Mouse (Mus musculus): Measurements from ENCODE around the gene Umodl1. TPM values are rescaled to one million over a fixed set of nuclear protein-coding genes. Genes with fewer than 3 reads are reported as not detected.

Gene Umodl1
- polyA plus RNA-seq, 1 experiment from 2014 or later: not detected

DNA sequence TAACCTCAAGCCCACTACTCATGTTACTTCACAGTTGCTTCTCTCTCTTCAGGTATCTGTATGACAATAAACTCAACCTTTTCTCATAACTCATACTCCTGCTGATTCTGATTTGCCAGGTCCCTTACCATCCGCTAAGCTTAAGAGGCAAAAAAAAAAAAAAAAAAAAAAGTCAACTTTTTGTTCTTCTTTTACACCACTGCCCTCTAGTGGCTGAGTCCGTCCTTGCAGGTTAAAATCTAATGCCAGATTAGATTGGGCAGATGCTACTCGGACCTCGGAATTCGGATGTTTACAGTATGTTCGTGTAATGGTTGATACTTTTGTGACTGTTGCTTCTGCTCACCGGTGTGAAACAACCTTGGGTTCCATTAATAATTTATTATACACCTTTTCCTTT is 3.7 kb upstream of the Umodl1 start:
- Histone ChIP-seq H3K4me2 (no peak overlapping the region), H3K36me3 (no peaks in the 10 kb centered on the region), H3K27me3 (no peaks in the 10 kb centered on the region; the same call in 1 of the 2 replicates), H3K9ac (no peak overlapping the region), H3K4me3 (no peak overlapping the region), H3K27ac (replicated peaks) (no peak overlapping the region), H3K9me3 (no peaks in the 10 kb centered on the region), H3K4me1 (replicated peaks) (peaks cover 7% of the 10 kb centered on the region; the same call in 1 of the 2 replicates)
- WGBS: 6% methylated on average over 7 of the region's 7 CpGs
- no peak for ATAC-seq (ENCODE audit: low FRiP score, low read depth)

GRCm38 (mm10) chr17:30951600-30951999 is 2.8 kb upstream of the Umodl1 start:
- ATAC-seq (ENCODE audit: low FRiP score, low read depth): no peak
- Histone ChIP-seq H3K9me3 (no peaks in the 10 kb centered on the region), H3K36me3 (no peaks in the 10 kb centered on the region), H3K4me2 (no peak overlapping the region), H3K27me3 (no peaks in the 10 kb centered on the region; the same call in 1 of the 2 replicates), H3K27ac (replicated peaks) (no peak overlapping the region), H3K9ac (no peak overlapping the region), H3K4me1 (replicated peaks) (peaks cover 7% of the 10 kb centered on the region; the same call in 1 of the 2 replicates), H3K4me3 (no peak overlapping the region)
- 59% methylated on average over 8 of the region's 8 CpGs for WGBS

GRCm38 (mm10) chr17:30961936-30962592 is 7.6 kb downstream of the Umodl1 start:
- Histone ChIP-seq H3K9ac (no peak overlapping the region), H3K27ac (replicated peaks) (no peak overlapping the region), H3K4me1 (replicated peaks) (0 out of 2 replicates have a peak, but pooled peaks cover 2% of the 10 kb centered on the region), H3K4me2 (no peak overlapping the region), H3K4me3 (no peak overlapping the region), H3K36me3 (no peaks in the 10 kb centered on the region), H3K9me3 (no peaks in the 10 kb centered on the region), H3K27me3 (no peaks in the 10 kb centered on the region)
- ATAC-seq (ENCODE audit: low FRiP score, low read depth): no peak
- WGBS: 80% methylated on average over 7 of the region's 7 CpGs

DNA sequence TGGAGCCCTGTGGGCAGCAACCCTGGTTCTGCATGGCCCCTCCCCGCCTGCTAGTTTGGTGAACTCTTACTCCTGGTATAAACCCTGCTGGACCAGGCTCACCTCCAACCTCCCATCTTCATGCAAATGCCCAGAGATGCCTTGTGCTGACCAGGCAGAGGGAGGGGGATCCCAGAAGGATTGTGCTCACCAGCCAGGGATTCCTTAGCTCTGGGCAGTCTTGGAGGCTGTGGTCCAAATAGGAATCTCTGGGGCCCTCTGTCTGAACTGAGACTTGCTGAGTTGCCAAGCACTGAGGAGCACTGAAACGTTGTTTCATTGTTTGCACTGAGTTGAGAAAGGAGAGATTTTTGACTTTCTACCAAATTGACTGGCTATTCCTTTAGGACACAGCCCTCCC is 8.4 kb downstream of the Umodl1 start:
- 40% methylated on average over 2 of the region's 2 CpGs for WGBS
- ATAC-seq (ENCODE audit: low FRiP score, low read depth): 0 out of 2 replicates have a peak, but pooled peaks have one; percentile 51
- H3K4me1 ChIP-seq (replicated peaks): 0 out of 2 replicates have a peak, but pooled peaks cover 2% of the 10 kb centered on the region
- no peaks in the 10 kb centered on the region for H3K9me3 ChIP-seq
- no peak overlapping the region for H3K4me2 ChIP-seq
- H3K36me3 ChIP-seq: no peaks in the 10 kb centered on the region
- no peak overlapping the region for H3K9ac ChIP-seq
- no peaks in the 10 kb centered on the region for H3K27me3 ChIP-seq
- no peak overlapping the region for H3K4me3 ChIP-seq
- no peak overlapping the region for H3K27ac ChIP-seq (replicated peaks)

GRCm38 (mm10) chr17:30969983-30970382 is 15.5 kb downstream of the Umodl1 start:
- no peak overlapping the region for H3K4me2 ChIP-seq
- no peaks in the 10 kb centered on the region for H3K9me3 ChIP-seq
- no peaks in the 10 kb centered on the region for H3K27me3 ChIP-seq
- no peak overlapping the region for H3K27ac ChIP-seq (replicated peaks)
- H3K9ac ChIP-seq: no peak overlapping the region
- no peaks in the 10 kb centered on the region for H3K36me3 ChIP-seq
- whole genome bisulfite sequencing: 54% methylated on average over 4 of the region's 4 CpGs
- H3K4me1 ChIP-seq (replicated peaks): no peaks in the 10 kb centered on the region
- H3K4me3 ChIP-seq: no peak overlapping the region
- ATAC-seq (ENCODE audit: low FRiP score, low read depth): no peak

DNA sequence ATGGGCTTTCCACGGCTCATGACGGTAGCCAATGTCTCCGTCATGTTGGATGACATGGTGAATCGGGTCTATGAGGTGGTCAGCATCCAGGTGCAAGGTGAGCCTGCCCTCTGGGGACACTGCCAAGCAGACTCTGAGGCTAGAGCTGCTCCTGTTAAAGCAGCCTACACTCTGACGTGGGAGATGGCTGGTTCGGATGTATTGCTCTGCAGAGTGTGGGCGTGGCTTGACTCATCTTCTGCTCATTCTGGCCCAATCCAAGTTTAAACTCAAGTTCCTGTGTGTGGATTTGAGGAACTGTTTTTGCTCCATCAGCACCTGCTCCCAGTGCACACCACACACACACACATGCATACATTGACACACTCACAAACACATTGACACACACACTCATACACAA is 17.4 kb downstream of the Umodl1 start:
- no peak for ATAC-seq (ENCODE audit: low FRiP score, low read depth)
- no peaks in the 10 kb centered on the region for H3K4me1 ChIP-seq (replicated peaks)
- 91% methylated on average over 7 of the region's 7 CpGs for WGBS
- H3K36me3 ChIP-seq: no peaks in the 10 kb centered on the region
- H3K9ac ChIP-seq: no peak overlapping the region
- no peaks in the 10 kb centered on the region for H3K27me3 ChIP-seq
- no peak overlapping the region for H3K4me2 ChIP-seq
- H3K9me3 ChIP-seq: no peaks in the 10 kb centered on the region
- H3K27ac ChIP-seq (replicated peaks): no peak overlapping the region
- H3K4me3 ChIP-seq: no peak overlapping the region

DNA sequence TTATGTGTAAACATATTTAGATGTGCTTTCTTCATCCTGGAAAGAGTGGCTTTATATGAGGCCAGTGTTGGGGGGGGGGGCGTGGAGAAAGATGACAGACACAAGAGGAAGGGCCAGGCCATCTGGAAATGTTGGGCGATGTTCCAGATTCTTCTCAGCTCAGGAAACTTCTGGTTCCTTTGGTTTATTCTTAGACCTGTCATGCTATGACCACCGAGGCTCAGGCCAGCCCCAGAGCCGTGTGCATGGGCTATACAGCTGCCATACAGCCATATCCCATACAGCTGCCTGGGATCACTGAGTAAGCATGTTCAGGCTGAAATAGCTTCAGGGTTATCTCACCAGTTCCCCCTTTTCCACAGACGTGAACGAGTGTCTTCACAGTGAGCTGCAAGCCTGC is 18.9 kb downstream of the Umodl1 start:
- H3K9ac ChIP-seq: no peak overlapping the region
- 70% methylated on average over 6 of the region's 6 CpGs for WGBS
- no peak overlapping the region for H3K4me2 ChIP-seq
- no peak overlapping the region for H3K27ac ChIP-seq (replicated peaks)
- H3K4me3 ChIP-seq: no peak overlapping the region
- H3K9me3 ChIP-seq: no peaks in the 10 kb centered on the region
- no peaks in the 10 kb centered on the region for H3K4me1 ChIP-seq (replicated peaks)
- no peaks in the 10 kb centered on the region for H3K27me3 ChIP-seq
- ATAC-seq (ENCODE audit: low FRiP score, low read depth): no peak
- H3K36me3 ChIP-seq: no peaks in the 10 kb centered on the region

GRCm38 (mm10) chr17:30977290-30977689 is 22.9 kb downstream of the Umodl1 start:
- H3K9me3 ChIP-seq: no peaks in the 10 kb centered on the region
- ATAC-seq (ENCODE audit: low FRiP score, low read depth): no peak
- 59% methylated on average over 2 of the region's 2 CpGs for WGBS
- H3K27me3 ChIP-seq: no peaks in the 10 kb centered on the region
- H3K4me1 ChIP-seq (replicated peaks): no peaks in the 10 kb centered on the region
- no peak overlapping the region for H3K4me2 ChIP-seq
- no peak overlapping the region for H3K27ac ChIP-seq (replicated peaks)
- no peak overlapping the region for H3K4me3 ChIP-seq
- no peak overlapping the region for H3K9ac ChIP-seq
- no peaks in the 10 kb centered on the region for H3K36me3 ChIP-seq

DNA sequence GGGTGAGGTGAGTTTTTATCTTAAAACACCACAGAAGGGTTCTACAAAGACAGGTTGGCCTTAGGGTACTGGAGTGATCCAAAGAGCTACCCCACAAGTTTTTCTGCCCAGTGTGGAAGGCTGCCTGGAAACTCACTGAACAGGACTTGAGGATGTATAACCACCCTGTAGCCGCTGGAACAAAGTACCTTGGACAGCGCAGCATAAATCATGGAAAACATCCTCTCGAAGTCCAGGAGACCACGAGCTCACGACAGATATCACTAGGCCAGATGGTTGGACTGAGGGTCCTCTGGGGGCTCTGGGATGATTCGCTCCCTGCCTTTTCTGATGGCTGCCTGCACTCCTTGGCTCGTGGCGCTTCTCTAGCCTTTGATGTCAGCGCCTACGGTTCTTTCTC is 24.1 kb downstream of the Umodl1 start:
- no peaks in the 10 kb centered on the region for H3K9me3 ChIP-seq
- 75% methylated on average over 10 of the region's 10 CpGs for WGBS

GRCm38 (mm10) chr17:30983521-30983920 is 29.1 kb downstream of the Umodl1 start:
- Histone ChIP-seq H3K27me3 (no peaks in the 10 kb centered on the region), H3K4me3 (no peak overlapping the region), H3K9ac (no peak overlapping the region), H3K4me1 (replicated peaks) (no peaks in the 10 kb centered on the region), H3K36me3 (no peaks in the 10 kb centered on the region), H3K27ac (replicated peaks) (no peak overlapping the region), H3K9me3 (no peaks in the 10 kb centered on the region), H3K4me2 (no peak overlapping the region)
- 72% methylated on average over 4 of the region's 4 CpGs for WGBS
- ATAC-seq (ENCODE audit: low FRiP score, low read depth): no peak

More for the DNA sequence above, 24.1 kb downstream of the Umodl1 start:
- Histone ChIP-seq H3K4me2 (no peak overlapping the region), H3K27ac (replicated peaks) (no peak overlapping the region), H3K4me1 (replicated peaks) (no peaks in the 10 kb centered on the region), H3K27me3 (no peaks in the 10 kb centered on the region), H3K4me3 (no peak overlapping the region), H3K9ac (no peak overlapping the region), H3K36me3 (no peaks in the 10 kb centered on the region)
- no peak for ATAC-seq (ENCODE audit: low FRiP score, low read depth)

- Histone ChIP-seq H3K27ac (replicated peaks) (no peak overlapping the region), H3K9ac (no peak overlapping the region), H3K27me3 (no peaks in the 10 kb centered on the region), H3K36me3 (no peaks in the 10 kb centered on the region), H3K9me3 (no peaks in the 10 kb centered on the region), H3K4me1 (replicated peaks) (no peaks in the 10 kb centered on the region), H3K4me3 (no peak overlapping the region), H3K4me2 (no peak overlapping the region)
- ATAC-seq (ENCODE audit: low FRiP score, low read depth): no peak
- WGBS: 80% methylated on average over 10 of the region's 10 CpGs
These were observed 35.8 kb downstream of the Umodl1 start for GRCm38 (mm10) chr17:30990254-30990653.

GRCm38 (mm10) chr17:30996296-30996695 is 41.9 kb downstream of the Umodl1 start:
- WGBS: 84% methylated on average over 5 of the region's 5 CpGs
- Histone ChIP-seq H3K27ac (replicated peaks) (no peak overlapping the region), H3K9ac (no peak overlapping the region), H3K4me3 (no peak overlapping the region), H3K36me3 (no peaks in the 10 kb centered on the region), H3K4me1 (replicated peaks) (no peaks in the 10 kb centered on the region), H3K4me2 (no peak overlapping the region), H3K9me3 (no peaks in the 10 kb centered on the region), H3K27me3 (no peaks in the 10 kb centered on the region)
- ATAC-seq (ENCODE audit: low FRiP score, low read depth): no peak

DNA sequence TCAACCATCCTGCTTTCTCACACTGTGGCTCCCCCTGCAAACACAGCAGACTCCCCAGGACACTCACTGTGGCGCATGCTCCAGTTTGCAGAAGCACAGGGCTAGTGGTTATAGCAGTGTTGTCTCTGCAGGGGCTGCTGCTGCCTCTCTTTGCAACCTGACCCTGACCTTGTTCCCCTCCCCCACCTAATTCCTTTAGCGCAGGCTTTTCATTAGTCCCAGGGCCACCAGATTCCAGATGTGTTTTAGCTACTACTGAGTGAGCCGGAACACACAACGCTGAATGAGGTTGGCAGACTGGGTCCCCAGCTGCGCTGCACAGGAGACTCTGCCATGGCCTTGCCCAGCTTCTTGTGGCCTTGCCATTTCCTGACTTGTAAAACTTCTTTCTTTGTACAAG is 46.5 kb downstream of the Umodl1 start:
- Histone ChIP-seq H3K9me3 (no peaks in the 10 kb centered on the region), H3K4me1 (replicated peaks) (no peaks in the 10 kb centered on the region), H3K27ac (replicated peaks) (no peak overlapping the region), H3K4me2 (no peak overlapping the region), H3K27me3 (no peaks in the 10 kb centered on the region), H3K36me3 (no peaks in the 10 kb centered on the region), H3K9ac (no peak overlapping the region), H3K4me3 (no peak overlapping the region)
- ATAC-seq (ENCODE audit: low FRiP score, low read depth): no peak
- 24% methylated on average over 5 of the region's 5 CpGs for WGBS

All from hindbrain, embryonic 15.5 days (tissue).